Mouse (Mus musculus): ENCODE data around the gene Ints2. TPM values are rescaled to one million over a fixed set of nuclear protein-coding genes. Genes with fewer than 3 reads are reported as not detected.
A peak's percentile ranks its signal among the peaks of the same experiment; 100 is the strongest.
"Not testable (repeated sequence)": the region's sequence is repeated elsewhere in the genome, so short reads cannot be mapped to it uniquely, and the experiment has no call there.

Ints2 gene
- total RNA-seq (2021), result 10 to 100 TPM; 23.4 to 26.3 TPM
- long read RNA-seq, experiment 1, full-length matches to known transcripts, result 3 of 10 reads
- long read RNA-seq, experiment 1, partial matches to known transcripts, result 4 of 10 reads
- long read RNA-seq, experiment 1, other reads (novel, unspliced or antisense), result 3 of 10 reads
- long read RNA-seq, experiment 2, full-length matches to known transcripts, result 7 of 13 reads
- long read RNA-seq, experiment 2, partial matches to known transcripts, result 3 of 13 reads
- long read RNA-seq, experiment 2, other reads (novel, unspliced or antisense), result 3 of 13 reads

DNA sequence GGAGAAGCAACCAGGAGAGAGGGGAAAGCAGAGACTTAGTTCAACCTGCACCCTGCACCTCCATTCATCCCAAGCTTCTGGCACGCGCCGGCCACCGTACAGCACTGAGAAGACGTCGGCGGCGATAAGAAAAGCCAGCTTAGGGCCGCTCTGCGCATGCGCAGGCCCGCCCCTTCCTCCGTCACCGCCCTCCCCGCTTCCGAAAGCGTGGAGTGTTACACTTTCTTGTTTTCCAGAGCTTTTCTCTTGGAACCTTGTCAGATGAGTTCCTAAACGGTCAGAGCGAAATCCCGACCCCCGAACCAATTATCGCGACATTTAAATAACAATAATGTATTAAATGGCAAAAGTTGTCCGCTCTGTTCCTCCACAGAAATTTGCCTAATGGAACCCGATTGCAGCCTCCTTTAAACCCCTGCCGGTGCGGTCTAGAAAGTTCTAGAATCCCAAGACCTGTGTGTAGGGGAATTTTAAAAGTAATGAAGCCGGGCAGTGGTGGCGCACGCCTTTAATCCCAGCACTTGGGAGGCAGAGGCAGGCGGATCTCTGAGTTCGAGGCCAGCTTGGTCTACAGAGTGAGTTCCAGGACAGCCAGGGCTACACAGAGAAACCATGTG, at the start of gene Ints2:
Gene Ints2 (minus strand): TSS at position 116 of the 617 bp plus-strand sequence.
- intact Hi-C loops (cut with DNase I), result loop anchor here (5.0 to 10.0 kb wide), 2 partner anchors 100 to 177 kb away; partner anchors contain the start of gene Med13
- DNase-seq (ENCODE audit: low spot score in 2 of 2), result peak; percentile 97

DNA sequence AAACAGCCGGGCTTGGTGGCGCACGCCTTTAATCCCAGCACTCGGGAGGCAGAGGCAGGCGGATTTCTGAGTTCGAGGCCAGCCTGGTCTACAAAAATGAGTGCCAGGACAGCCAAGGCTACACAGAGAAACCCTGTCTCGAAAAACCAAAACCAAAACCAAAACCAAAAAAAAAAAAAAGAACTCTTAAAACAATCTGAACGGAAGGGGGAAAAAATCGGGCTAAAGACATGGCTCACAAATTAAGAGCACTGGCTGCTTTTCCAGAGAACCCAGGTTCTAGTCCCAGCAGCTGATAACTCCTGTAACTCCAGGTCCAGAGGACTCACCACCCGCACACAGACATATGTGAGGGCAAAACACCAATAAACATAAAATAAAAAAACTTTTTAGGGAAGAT, 34.8 kb upstream of the Ints2 start:
- intact Hi-C loops (cut with DNase I); DNase-seq (ENCODE audit: low spot score in 2 of 2): not testable (repeated sequence)

DNA sequence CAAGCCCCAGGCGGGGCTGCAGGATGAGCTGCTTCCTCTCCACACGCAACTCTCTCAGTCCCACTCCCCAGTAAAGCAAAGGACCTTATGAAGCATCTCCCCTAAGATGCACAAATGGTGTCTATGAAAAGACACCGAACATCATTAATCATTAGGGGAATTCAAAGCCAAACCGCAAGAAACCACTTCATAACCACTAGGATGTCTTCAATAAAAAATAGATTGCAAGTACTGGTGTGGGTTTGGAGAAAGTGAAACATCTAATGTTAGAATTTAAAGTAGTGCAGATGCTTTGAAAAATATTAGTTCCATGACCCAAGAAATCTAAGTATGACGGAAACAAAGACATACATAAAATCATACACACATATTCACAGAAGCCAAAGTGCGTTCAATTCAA, 34.3 kb upstream of the Ints2 start:
- no peak for DNase-seq (ENCODE audit: low spot score in 2 of 2)
- intact Hi-C loops (cut with DNase I), result no loop called here

DNA sequence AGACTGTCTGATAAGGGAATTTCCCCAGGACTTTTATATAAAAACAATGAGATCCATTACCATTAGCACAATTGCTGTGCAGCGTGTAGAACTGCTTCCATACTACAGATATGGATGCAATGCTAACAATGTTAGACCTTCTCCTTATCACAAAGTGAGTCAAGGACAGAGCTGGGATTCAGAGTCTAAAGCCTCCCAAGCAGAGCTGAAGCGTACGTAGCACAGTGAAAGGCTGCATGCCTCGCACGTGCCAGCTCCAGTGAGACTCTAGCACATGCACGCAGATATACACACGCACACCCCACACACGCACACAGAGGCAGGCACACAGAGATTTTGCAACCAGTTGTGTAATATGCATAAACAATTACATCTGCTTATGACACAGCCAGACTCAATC, 28.4 kb upstream of the Ints2 start:
- DNase-seq (ENCODE audit: low spot score in 2 of 2), result no peak
- intact Hi-C loops (cut with DNase I), result no loop called here

DNA sequence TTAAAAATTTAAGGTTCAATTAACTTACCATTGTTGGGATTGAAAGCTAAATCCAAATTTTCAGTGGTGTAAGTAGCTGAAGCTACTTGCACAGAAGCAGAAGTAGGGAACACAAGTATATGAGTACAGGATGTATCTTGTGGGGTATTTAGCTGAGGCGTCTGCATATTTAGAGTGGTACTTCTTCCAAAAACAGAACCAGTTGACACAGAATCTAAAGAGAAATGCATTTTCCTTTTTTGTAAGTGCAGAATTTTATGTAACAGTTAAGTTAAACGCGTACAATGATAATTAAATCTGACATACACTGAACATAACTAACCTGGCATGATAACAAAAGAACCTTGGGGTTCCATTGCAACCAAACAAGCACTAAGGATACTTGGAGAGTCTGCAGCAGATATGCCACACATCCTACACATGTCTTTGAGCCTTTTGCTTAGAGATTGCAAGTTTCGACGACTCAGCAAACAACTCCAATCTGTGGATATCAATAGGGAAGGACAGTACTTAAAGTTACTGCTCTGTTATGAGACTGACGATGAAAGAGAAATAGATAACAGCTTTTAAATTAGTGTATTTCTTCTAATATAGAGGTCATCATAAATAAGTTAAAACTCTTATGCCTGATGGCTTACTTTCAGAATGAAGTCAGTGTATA, 21.2 kb upstream of the Ints2 start:
- DNase-seq (ENCODE audit: low spot score in 2 of 2), result peak in 1 of 2 experiments; percentile 73
- intact Hi-C loops (cut with DNase I), result no loop called here

DNA sequence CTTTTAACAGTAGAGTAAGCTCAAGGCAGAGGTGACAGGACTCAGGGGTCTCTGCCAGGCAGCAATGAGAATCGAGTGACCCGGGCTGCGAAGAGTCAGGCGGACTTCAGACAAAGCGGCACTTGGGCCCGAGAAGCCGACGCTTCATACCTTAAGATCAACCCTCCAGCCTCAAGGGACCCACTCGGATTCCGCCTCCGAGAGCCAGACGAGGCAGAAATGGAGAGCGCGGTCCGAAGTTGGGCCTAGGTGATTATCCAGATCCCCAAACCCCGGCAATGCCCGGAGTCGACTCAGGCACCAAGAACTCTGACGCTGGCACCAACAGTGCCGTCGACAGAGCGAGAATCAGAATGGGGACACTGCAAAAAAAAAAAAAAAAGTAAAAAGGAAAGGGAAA, 321 bp downstream of the Ints2 start:
- intact Hi-C loops (cut with DNase I), result loop anchor here (5.0 to 10.0 kb wide), 2 partner anchors 100 to 178 kb away; partner anchors contain the start of gene Med13
- no peak for DNase-seq (ENCODE audit: low spot score in 2 of 2)

DNA sequence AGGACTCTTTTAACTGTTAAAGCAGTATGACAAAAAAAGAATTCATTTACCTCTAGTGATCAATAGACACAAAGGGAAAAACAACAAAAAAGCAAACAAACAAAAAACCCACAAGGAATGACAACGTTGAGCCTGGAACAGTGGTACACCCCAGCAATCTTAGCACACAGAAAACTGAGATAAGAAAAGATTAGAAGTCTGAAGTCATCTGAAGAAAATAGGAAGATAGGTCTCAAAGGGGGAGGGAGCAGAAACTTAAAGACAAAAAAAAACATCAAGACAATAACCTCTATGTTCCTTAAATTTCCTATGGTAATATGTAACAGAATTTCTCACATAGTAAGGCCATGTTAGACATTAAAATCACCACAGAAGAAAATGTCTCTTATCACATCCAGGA, 4.0 kb downstream of the Ints2 start:
- DNase-seq (ENCODE audit: low spot score in 2 of 2), result no peak
- intact Hi-C loops (cut with DNase I), result loop anchor here (10.0 kb wide), 1 partner anchor 181 kb away; no protein-coding TSS in a partner anchor

DNA sequence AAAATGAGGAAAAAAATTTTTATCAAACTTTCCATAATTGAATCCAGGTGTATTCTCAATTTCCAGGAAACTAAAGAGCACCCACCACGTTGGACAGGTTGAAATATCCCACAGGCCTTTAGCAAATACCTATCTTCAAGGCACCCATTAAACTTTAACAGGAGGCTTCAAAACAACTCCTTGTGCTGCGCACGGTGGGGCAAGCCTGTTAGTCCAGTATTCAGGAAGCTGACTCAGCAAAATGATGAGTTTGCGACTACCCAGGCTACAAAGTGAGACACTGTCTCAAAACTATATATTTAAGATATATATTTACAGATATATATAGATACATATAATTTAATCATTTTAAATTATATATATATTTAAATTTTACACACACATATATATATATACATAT, 24.9 kb downstream of the Ints2 start:
- intact Hi-C loops (cut with DNase I), result no loop called here
- no peak for DNase-seq (ENCODE audit: low spot score in 2 of 2)

DNA sequence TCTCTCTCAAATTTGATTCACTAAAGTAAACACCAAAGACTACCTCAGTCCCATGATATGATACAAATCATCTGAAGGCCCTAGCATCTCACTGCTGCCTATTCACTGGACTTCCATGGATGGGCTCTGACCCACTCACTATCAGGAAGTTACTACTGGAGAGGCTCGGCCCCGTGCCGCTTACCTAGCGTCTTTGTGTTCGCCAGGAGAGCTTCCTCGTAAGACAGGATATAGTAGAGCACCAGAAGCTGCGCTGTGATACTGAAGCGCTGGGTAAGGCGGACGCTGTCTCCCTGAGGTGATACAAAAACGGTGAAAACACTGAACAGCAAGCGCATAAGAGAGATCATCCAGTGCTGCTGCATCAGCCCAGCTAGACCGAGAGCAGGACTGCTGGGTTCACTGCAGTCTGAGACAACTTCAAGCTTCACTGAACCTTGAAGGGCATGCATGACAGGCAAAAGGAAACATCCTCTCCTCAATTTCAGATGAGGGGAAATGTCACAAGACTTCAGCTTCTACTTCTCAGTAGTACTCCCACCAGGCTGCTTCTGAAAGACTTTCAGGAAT, 25.5 kb downstream of the Ints2 start:
- intact Hi-C loops (cut with DNase I), result no loop called here
- DNase-seq (ENCODE audit: low spot score in 2 of 2), result no peak

DNA sequence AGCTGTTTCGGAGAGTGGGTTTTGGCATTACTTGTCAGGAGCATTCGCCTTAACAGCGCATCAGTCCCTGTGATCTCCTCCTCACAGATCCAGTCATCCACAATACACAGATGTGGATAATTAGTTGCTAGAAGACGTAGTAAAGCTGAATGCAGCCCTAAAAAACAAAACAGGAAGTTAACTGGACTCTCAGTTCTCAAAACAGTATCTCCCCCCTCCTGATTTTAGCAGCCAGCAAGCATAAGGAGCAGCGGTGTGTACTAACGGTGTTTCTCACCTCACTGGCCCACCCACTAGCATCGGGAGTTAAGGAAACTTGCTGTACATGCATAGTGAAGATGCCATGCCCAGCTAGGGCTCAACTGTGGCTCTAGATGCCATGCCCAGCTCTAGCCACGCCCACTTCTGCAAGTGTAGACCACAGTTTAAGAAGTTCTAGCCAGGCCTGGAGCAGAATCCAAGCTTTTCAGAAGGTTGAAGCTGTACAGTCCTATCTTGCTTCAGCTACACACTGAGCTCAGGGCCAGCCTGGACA, 30.7 kb downstream of the Ints2 start:
- no peak for DNase-seq (ENCODE audit: low spot score in 2 of 2)
- intact Hi-C loops (cut with DNase I), result no loop called here

DNA sequence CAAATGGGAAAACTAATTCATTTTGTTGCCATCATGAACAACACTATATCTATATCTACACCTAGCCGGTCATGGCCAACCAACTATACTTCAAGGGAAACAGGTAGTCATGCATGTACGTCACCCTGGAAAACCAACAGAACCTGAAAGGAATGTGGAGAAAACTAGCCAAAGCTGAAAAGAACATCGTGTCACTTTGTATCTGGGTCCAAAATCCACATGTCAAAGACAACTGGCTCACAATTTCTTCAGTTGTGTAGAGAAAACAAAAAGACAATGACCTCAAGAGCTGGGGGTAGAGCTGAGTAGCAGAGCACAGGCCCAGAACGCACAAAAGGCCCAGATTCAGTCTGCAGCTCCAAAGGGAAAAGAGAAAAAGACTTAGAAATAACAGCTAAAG, 31.6 kb downstream of the Ints2 start:
- DNase-seq (ENCODE audit: low spot score in 2 of 2), result no peak
- intact Hi-C loops (cut with DNase I), result no loop called here

DNA sequence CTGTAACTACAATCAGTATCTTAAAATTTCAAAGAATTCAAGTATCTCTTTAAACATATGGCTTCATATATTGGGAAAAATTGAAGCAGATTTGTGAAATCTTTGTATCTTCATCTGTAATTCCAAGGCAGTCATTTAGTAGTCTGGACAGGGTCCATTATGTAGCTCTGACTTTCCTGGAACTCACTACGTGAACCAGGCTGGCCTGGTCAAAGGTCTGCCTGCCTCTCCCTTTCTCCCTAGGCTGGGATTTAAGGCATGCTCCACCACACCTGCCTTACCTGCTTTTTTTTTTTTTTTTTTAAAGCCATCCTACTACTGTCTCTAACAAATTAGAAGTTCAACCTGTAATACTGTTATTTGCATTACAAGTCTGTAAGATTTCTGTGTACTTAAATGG, 45.6 kb downstream of the Ints2 start:
- intact Hi-C loops (cut with DNase I), result no loop called here

DNA sequence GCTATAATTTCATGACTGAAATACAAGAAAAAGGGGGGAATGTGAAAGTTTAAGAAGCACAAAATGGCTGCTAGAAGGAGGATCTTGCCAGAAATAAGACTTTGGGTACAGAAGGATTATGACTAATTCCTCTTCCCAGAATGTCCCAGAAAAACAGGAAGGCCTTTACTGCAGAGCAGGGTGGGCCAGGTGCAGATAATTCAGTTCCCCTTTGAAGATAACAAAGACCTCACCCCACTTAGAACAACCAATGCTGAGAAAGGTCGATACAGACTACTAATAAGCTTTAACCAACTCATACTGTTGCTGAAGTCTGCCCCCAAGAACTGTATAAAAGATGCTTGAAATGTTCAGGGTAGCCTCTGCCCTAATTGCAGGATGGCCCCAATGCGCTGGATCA, 48.3 kb downstream of the Ints2 start:
- no peak for DNase-seq (ENCODE audit: low spot score in 2 of 2)
- intact Hi-C loops (cut with DNase I), result no loop called here

More for the DNA sequence above, 45.6 kb downstream of the Ints2 start:
- DNase-seq (ENCODE audit: low spot score in 2 of 2), result no peak

DNA sequence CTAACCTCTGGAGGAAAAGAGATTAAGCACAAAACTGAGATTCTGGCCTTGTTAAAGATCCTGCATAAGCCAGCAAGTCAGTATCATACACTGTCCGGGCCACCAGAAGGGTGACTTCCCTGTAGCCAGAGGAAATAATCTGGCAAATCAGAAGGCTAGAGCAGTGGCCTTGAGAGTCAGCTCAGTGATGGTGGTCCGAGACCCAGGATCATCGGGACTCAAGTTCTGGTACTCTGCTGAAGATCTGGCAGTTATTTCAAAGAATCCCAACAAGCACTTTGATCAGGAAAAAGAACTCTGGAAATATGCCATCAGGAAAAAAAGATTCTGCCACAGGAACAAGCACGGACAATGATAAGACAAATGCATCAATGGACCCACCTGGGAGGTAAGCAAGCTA, 51.5 kb downstream of the Ints2 start:
- intact Hi-C loops (cut with DNase I), result no loop called here
- no peak for DNase-seq (ENCODE audit: low spot score in 2 of 2)

DNA sequence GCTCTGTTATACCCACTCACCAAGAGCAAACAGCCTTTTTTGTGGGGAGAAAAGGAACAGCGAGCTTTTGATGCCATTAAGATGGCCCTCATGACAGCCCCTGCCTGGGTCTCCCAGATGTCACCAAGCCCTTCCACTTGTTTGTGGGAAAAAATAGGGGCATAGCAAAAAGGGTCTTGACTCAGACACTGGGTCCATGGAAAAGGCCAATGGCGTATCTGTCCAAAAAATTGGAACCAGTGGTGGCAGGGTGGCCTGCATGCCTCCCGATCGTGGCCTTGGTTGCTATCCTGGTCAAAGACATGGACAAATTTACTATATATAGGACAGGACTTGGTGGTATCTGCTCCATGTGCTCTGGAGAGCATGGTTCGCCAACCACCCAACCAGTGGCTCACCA, 52.3 kb downstream of the Ints2 start:
- intact Hi-C loops (cut with DNase I), result no loop called here
- no peak for DNase-seq (ENCODE audit: low spot score in 2 of 2)

DNA sequence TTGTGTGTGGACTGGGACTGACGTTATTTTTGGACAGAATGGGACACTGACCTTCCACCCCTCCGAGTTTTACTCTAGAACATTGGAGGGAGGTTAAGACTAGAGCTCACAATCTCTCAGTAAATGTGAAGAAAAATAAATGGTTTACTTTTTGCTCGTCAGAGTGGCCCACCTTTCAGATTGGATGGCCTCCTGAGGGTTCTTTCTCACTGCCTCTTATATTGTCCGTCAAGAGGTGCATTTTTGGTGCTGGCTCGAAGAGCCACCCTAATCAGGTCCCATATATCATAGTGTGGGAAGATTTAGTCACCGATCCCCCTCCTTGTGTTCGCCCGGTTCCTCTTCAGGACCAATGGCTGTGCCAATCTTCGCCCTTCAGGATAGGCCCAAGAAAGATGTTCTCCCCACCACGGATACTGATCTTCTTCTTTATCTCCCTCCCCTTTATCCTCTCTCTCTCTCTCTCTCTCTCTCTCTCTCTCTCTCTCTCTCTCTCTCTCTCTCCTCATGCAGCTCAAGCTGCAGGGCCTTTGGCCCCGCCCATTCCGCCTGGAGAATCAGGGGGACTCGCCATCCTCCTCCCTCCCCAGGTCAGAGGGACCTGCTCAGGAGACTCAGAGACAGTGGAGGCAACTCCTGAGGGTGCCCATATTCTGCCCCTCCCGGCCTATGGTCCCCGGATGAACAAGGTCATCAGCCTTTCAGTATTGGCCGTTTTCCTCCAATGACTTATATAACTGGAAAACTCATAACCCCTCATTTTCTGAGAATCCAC, 55.3 kb downstream of the Ints2 start:
- intact Hi-C loops (cut with DNase I), result no loop called here
- no peak for DNase-seq (ENCODE audit: low spot score in 2 of 2)

DNA sequence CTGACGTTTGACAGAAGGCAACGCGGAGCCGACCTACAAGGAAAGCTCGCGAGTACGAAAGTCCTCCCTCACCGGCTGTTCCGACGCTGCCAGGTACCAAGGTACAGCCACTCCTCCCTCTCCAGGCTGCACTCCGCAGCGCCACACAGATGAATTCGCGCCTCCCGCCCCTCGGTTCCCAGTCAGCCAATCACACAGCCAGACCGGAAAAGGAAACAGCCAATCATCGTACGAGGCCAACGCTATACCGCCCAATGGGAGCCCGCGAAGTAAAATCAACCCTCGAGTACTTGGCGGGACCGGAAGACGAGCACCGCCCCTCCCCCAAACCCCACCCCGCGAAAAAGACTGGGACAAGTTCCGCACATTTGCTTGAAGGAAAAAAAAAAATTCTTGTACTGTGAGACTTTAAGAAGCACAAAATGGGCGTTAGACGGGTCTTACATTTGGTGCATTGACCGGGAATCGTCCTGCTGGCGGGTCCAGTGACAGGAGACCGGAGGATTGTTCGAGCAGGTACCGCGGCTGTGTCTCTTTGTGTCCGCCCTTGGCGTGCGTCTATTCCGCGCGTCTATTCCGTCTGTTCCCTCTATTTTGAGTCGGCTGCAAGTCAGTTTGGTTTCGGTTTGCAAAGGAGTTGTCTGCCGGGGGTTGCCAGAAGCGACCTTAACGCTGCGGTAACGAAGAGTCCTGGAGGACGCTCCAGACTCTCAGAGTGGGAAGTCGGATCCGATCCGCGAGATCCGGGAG, 56.2 kb downstream of the Ints2 start, which contains the start of gene Brip1:
Gene Brip1 (minus strand): TSS at position 157 of the 750 bp plus-strand sequence.
- intact Hi-C loops (cut with DNase I), result no loop called here
- peak; percentile 93 for DNase-seq (ENCODE audit: low spot score in 2 of 2)

DNA sequence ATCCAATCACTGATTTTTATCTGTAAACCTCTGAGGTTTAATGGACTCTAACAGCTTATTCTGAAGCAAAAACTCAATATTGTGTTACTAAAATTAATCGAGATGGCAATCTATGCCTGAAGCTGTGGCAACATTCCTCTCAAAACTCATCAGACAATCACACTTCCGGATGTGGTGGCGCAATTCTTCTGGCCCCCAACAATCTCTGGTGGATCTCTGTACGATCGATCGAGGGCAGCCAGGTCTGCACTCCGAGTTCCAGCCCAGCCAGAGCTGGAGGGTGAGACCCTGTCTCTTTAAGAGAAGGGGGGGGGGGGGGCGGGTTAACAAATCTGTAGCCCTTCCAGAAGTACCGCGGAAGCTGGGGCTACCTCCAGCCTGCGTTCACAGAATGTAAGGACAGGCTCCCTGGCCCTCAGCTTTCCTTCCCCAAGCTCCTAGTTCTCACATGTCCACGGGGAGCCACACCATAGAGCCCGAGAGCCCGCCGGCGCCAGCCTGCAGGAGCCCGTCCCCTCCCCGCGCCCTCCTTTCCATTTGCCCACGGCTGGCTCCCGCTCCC, 56.8 kb downstream of the Ints2 start:
- intact Hi-C loops (cut with DNase I), result no loop called here

More for the DNA sequence above, 56.8 kb downstream of the Ints2 start:
- DNase-seq (ENCODE audit: low spot score in 2 of 2), result no peak

Data from left cerebral cortex, postnatal 14 days (tissue).